Comparison of ENCODE assay signal across 22 mouse cellular contexts in genomic region chrX:38710660-38711264, GRCm38 (mm10).
DNase-seq lines count a peak whose midpoint lies in the region; ATAC-seq and TF ChIP-seq lines count a peak whose summit lies in the region.
"Had no signal": no experiment of that assay in that cellular context is flagged by ENCODE, and none has a peak within 500 bp of the region (broad histone marks: within the 10 kb centered on the region; RNA-seq: fewer than 3 reads in every experiment).

No protein-coding gene starts in this region.

- no peak for TF ChIP-seq POLR2A in limb, embryonic 14.5 days (IDR thresholded peaks at IDR 0.05; ENCODE audit: borderline replicate concordance, extremely low read depth, insufficient read depth, insufficient read length)

- DNase-seq in MN1 (ENCODE audit: low spot score), result peak; percentile 10
- peak; percentile 59 for DNase-seq in limb, embryonic 14.5 days (ENCODE audit: low spot score)
- no peak for DNase-seq in thymus, postnatal 14 days
- DNase-seq: cerebellum, adult 8-10 months; cerebellum, postnatal 25 days; kidney, adult 18-20 months; left cerebral cortex, postnatal 4 days; liver, embryonic 13.5 days; lung, postnatal 4 days; thymus, adult 2 months; thymus, postnatal 4 days had no signal

- 62% methylated on average over 3 of the region's 3 CpGs for WGBS in forebrain, embryonic 15.5 days
- WGBS in forebrain, embryonic 16.5 days, result 53% methylated on average over 3 of the region's 3 CpGs
- WGBS in embryonic facial prominence, embryonic 12.5 days, result 39% methylated on average over 3 of the region's 3 CpGs
- 31% methylated on average over 3 of the region's 3 CpGs for WGBS in limb, embryonic 14.5 days
- 62% methylated on average over 3 of the region's 3 CpGs for WGBS in hindbrain, embryonic 16.5 days

- H3K4me3 ChIP-seq in forebrain, embryonic 15.5 days, result no peak overlapping the region
- H3K4me3 ChIP-seq in forebrain, embryonic 16.5 days (replicated peaks; ENCODE audit: low read length), result no peak overlapping the region
- no peak overlapping the region for H3K4me3 ChIP-seq in embryonic facial prominence, embryonic 12.5 days
- H3K4me3 ChIP-seq in limb, embryonic 14.5 days (replicated peaks; ENCODE audit: low read length), result no peak overlapping the region
- no peak overlapping the region for H3K4me3 ChIP-seq in hindbrain, embryonic 16.5 days (ENCODE audit: low read length)
- H3K4me3 ChIP-seq: heart, adult 2 months; hindbrain, embryonic 10.5 days; hindbrain, embryonic 15.5 days; liver, embryonic 13.5 days; megakaryocyte, embryonic 14.5 days; midbrain, embryonic 13.5 days had no signal

- H3K27me3 ChIP-seq in forebrain, embryonic 15.5 days, result no peaks in the 10 kb centered on the region
- H3K27me3 ChIP-seq in forebrain, embryonic 16.5 days (replicated peaks; ENCODE audit: control insufficient read depth, insufficient read depth, low read length), result no peaks in the 10 kb centered on the region
- H3K27me3 ChIP-seq in embryonic facial prominence, embryonic 12.5 days, result no peaks in the 10 kb centered on the region
- no peaks in the 10 kb centered on the region for H3K27me3 ChIP-seq in limb, embryonic 14.5 days (ENCODE audit: control insufficient read depth, insufficient read depth, low read length)
- H3K27me3 ChIP-seq in hindbrain, embryonic 16.5 days (replicated peaks; ENCODE audit: control insufficient read depth, insufficient read depth, low read length), result no peaks in the 10 kb centered on the region
- H3K27me3 ChIP-seq: hindbrain, embryonic 15.5 days; liver, embryonic 13.5 days; midbrain, embryonic 13.5 days had no signal

- no peak overlapping the region for H3K9ac ChIP-seq in forebrain, embryonic 15.5 days (replicated peaks)
- H3K9ac ChIP-seq in forebrain, embryonic 16.5 days (replicated peaks; ENCODE audit: low read depth, low read length), result no peak overlapping the region
- H3K9ac ChIP-seq in embryonic facial prominence, embryonic 12.5 days, result no peak overlapping the region
- no peak overlapping the region for H3K9ac ChIP-seq in limb, embryonic 14.5 days (ENCODE audit: low read depth, low read length, severe bottlenecking)
- no peak overlapping the region for H3K9ac ChIP-seq in hindbrain, embryonic 16.5 days (ENCODE audit: low read depth, low read length)
- H3K9ac ChIP-seq: hindbrain, embryonic 15.5 days; liver, embryonic 13.5 days; midbrain, embryonic 13.5 days had no signal

- H3K4me1 ChIP-seq in forebrain, embryonic 15.5 days, result no peaks in the 10 kb centered on the region
- H3K4me1 ChIP-seq in forebrain, embryonic 16.5 days (replicated peaks; ENCODE audit: control insufficient read depth, insufficient read depth, low read length), result no peaks in the 10 kb centered on the region
- H3K4me1 ChIP-seq in embryonic facial prominence, embryonic 12.5 days, result no peaks in the 10 kb centered on the region
- no peaks in the 10 kb centered on the region for H3K4me1 ChIP-seq in limb, embryonic 14.5 days (ENCODE audit: control insufficient read depth, insufficient read depth, low read length)
- H3K4me1 ChIP-seq in hindbrain, embryonic 16.5 days (ENCODE audit: control insufficient read depth, insufficient read depth, low read depth, low read length), result no peaks in the 10 kb centered on the region
- H3K4me1 ChIP-seq: hindbrain, embryonic 10.5 days; hindbrain, embryonic 15.5 days; liver, embryonic 13.5 days; megakaryocyte, embryonic 14.5 days; midbrain, embryonic 13.5 days had no signal

- no peak overlapping the region for H3K27ac ChIP-seq in forebrain, embryonic 15.5 days (replicated peaks)
- no peak overlapping the region for H3K27ac ChIP-seq in forebrain, embryonic 16.5 days (ENCODE audit: low read length)
- H3K27ac ChIP-seq in embryonic facial prominence, embryonic 12.5 days, result peak overlapping the region; percentile 50; the same call in 1 of the 2 replicates
- peak overlapping the region; percentile 26; the same call in 1 of the 2 replicates for H3K27ac ChIP-seq in limb, embryonic 14.5 days (replicated peaks; ENCODE audit: low read depth, low read length)
- no peak overlapping the region for H3K27ac ChIP-seq in hindbrain, embryonic 16.5 days (ENCODE audit: low read depth, low read length)
- H3K27ac ChIP-seq: heart, adult 2 months; hindbrain, embryonic 10.5 days; hindbrain, embryonic 15.5 days; liver, embryonic 13.5 days; midbrain, embryonic 13.5 days had no signal

- H3K36me3 ChIP-seq in forebrain, embryonic 15.5 days, result no peaks in the 10 kb centered on the region
- no peaks in the 10 kb centered on the region for H3K36me3 ChIP-seq in forebrain, embryonic 16.5 days (ENCODE audit: control insufficient read depth, insufficient read depth)
- no peaks in the 10 kb centered on the region for H3K36me3 ChIP-seq in embryonic facial prominence, embryonic 12.5 days
- no peaks in the 10 kb centered on the region for H3K36me3 ChIP-seq in limb, embryonic 14.5 days (ENCODE audit: control insufficient read depth, insufficient read depth, low read length)
- no peaks in the 10 kb centered on the region for H3K36me3 ChIP-seq in hindbrain, embryonic 16.5 days (ENCODE audit: control insufficient read depth, insufficient read depth, low read length)
- H3K36me3 ChIP-seq: hindbrain, embryonic 10.5 days; hindbrain, embryonic 15.5 days; liver, embryonic 13.5 days; midbrain, embryonic 13.5 days had no signal

- H3K9me3 ChIP-seq in forebrain, embryonic 15.5 days, result no peaks in the 10 kb centered on the region
- H3K9me3 ChIP-seq in forebrain, embryonic 16.5 days (ENCODE audit: control insufficient read depth, low read length), result no peaks in the 10 kb centered on the region
- no peaks in the 10 kb centered on the region for H3K9me3 ChIP-seq in embryonic facial prominence, embryonic 12.5 days
- no peaks in the 10 kb centered on the region for H3K9me3 ChIP-seq in limb, embryonic 14.5 days (ENCODE audit: control insufficient read depth, low read length)
- no peaks in the 10 kb centered on the region for H3K9me3 ChIP-seq in hindbrain, embryonic 16.5 days (ENCODE audit: control insufficient read depth, low read length)
- H3K9me3 ChIP-seq: hindbrain, embryonic 10.5 days; hindbrain, embryonic 15.5 days; liver, embryonic 13.5 days; megakaryocyte, embryonic 14.5 days; midbrain, embryonic 13.5 days had no signal

- 0 out of 2 replicates have a peak, but pooled peaks have one; percentile 38 for ATAC-seq in forebrain, embryonic 15.5 days (replicated peaks)
- ATAC-seq in forebrain, embryonic 16.5 days, result no peak
- ATAC-seq in embryonic facial prominence, embryonic 12.5 days (ENCODE audit: insufficient number of reproducible peaks, insufficient read depth, low FRiP score, low TSS enrichment), result 0 out of 2 replicates have a peak, but pooled peaks have one; percentile 60
- ATAC-seq in limb, embryonic 14.5 days (ENCODE audit: low FRiP score, low read depth), result peak; percentile 69
- ATAC-seq in hindbrain, embryonic 16.5 days, result no peak
- ATAC-seq: activated CD4-positive, CD25-positive, alpha-beta regulatory T cell, adult 4 months; lung, postnatal 0 days; midbrain, embryonic 13.5 days had no signal

- H3K4me2 ChIP-seq in forebrain, embryonic 15.5 days (replicated peaks), result no peak overlapping the region
- no peak overlapping the region for H3K4me2 ChIP-seq in forebrain, embryonic 16.5 days (ENCODE audit: low read length)
- H3K4me2 ChIP-seq in embryonic facial prominence, embryonic 12.5 days (replicated peaks), result no peak overlapping the region
- no peak overlapping the region for H3K4me2 ChIP-seq in limb, embryonic 14.5 days (replicated peaks; ENCODE audit: low read depth, low read length, severe bottlenecking)
- H3K4me2 ChIP-seq in hindbrain, embryonic 16.5 days (ENCODE audit: low read length), result no peak overlapping the region
- H3K4me2 ChIP-seq: hindbrain, embryonic 15.5 days; liver, embryonic 13.5 days; midbrain, embryonic 13.5 days had no signal

Comparison
In these comparisons a context has a peak if more than half of its experiments do, and no peak if none do; other contexts are left out.
1. ATAC-seq: peak in forebrain, embryonic 15.5 days (single experiment), embryonic facial prominence, embryonic 12.5 days (single experiment) and limb, embryonic 14.5 days (single experiment); none in forebrain, embryonic 16.5 days (single experiment) and hindbrain, embryonic 16.5 days (single experiment).
2. H3K27ac ChIP-seq: peak in embryonic facial prominence, embryonic 12.5 days (single experiment) and limb, embryonic 14.5 days (single experiment); none in forebrain, embryonic 15.5 days (single experiment), forebrain, embryonic 16.5 days (single experiment) and hindbrain, embryonic 16.5 days (single experiment).